Mouse (Mus musculus) gastrocnemius, postnatal 4 days (tissue): ENCODE measurements around the gene Slc46a3. TPM values are rescaled to one million over a fixed set of nuclear protein-coding genes. Genes with fewer than 3 reads are reported as not detected.
"Not testable (repeated sequence)": the region's sequence is repeated elsewhere in the genome, so short reads cannot be mapped to it uniquely, and the experiment has no call there.

Experiments used
- DNase-seq, 2 experiments: peaks; one replicate each; pipeline ENCODE4 v3.0.0; 2021 to 2022; ENCODE audit warnings: low spot score in 2 of 2, mixed read lengths in 2 of 2
- long read RNA-seq, 2 experiments: library from polyadenylated mRNA; stranded (forward); transcript quantifications; one replicate each; pipeline ENCODE4 v2.0.0; 2021
- total RNA-seq, 2 experiments: library from RNA; stranded (reverse); gene quantifications; 2 replicates each; pipeline ENCODE4 v1.2.3; 2021

Slc46a3 gene
- total RNA-seq, result 1 to 10 TPM; 3.4 to 4.3 TPM
- long read RNA-seq, experiment 1, partial matches to known transcripts, result 0 of 4 reads
- long read RNA-seq, experiment 1, other reads (novel, unspliced or antisense), result 2 of 4 reads
- long read RNA-seq, experiment 2, partial matches to known transcripts, result 0 of 4 reads
- long read RNA-seq, experiment 2, other reads (novel, unspliced or antisense), result 1 of 4 reads

DNA sequence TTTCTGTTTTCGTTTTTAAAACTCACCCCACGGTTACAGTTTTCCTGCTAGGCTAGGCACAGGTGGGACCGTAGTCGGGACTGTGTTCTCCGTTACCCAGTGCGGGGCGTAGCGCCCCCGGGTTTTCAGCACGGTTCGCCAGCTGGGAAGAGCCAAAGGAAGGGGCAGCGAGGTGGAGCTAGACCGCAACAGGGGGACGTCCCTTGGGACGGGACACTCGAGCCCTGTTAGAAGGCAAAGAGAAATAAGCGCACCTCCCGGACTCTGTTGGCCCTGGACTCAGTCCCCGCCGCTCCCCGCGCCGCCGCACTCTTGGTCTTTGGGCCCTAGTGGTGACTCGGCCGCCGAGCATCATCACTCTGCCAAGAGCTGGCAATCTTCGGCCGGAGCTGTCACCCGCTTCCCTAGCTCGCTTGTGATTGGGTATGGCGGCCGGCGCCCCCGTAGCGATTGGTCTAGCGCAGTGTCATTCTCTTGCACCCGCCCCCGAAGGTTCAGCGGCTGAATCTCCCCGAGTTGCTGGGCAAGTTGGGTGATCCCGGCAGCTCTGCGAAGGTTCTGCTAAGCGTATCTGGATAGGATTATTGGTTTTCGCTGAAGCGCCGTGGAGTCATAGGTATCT, at the start of gene Slc46a3:
Gene Slc46a3 (minus strand): TSS at position 361 of the 622 bp plus-strand sequence.
- DNase-seq, result peak; percentile 85 to 89

DNA sequence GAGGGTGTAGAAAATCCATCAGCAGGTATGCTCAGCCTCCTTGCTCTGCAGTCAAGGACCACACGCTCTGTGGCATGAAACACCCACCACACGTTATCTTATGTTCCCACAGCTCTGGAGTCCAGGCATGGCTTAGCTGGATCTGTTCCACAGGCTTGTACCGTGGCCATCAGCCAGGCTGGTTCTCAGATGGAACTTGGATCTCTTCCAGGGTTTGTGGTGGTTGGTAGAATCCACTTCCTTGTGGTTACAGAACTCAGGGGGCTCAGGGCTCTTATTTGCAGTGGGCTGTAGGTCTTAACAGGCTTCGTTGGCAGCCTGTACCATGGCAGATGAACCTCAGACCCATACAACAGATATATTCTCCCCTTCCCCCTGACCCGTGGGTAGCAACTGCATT, 44.6 kb upstream of the Slc46a3 start:
- DNase-seq, result no peak

DNA sequence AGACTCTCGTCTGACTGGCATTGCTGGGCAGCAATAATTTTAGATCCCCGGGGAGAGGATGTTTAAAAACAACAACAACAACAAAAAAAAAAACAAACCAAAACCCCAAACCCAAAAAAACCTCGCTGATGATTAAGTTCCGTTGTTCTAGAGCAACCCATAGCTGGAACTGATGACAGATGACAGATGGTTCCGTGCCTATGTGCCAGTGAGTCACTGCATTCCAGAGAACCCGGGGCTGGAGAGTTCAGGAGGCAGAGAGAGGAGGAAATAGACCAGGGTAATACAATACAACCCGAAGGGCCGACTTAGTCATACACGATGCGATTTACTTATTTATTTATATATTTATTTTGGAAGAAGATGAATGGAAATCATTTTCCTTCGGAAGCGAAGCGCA, 40.5 kb upstream of the Slc46a3 start:
- no peak for DNase-seq

DNA sequence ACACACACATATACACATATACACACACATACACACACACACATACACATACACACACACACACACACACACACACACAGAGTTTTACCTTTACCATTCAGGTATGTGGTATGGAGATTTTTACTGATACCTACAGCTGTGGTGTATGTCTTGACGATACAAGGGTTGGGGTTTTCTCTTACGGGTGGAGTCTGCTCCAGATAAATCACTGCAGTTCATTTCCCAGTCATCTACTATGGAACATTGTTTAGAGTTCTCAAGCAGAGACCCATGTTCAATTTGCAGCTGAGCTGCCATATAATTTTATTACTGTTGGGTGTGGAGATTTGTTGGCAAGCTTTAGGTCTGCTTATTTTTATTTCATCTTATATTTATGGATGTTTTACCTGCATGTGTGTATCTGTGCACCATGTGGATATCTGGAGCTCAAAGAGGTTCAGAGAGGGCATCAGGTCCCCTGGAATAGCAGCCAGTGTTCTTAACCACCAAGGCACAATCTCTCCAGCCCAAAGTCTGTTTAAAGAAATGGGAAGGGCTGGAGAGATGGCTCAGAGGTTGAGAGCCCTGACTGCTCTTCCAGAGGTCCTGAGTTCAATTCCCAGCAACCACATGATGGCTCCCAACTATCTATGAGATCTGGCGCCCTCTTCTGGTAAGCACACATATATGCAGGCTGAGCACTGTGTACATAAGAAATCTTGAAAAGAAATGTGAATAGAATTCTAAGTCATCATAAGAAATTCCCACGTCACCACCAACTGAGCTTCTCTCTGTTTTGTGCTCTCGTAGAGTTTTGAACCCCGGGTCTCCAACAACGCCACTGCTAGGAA, 34.3 kb upstream of the Slc46a3 start:
- no peak for DNase-seq

DNA sequence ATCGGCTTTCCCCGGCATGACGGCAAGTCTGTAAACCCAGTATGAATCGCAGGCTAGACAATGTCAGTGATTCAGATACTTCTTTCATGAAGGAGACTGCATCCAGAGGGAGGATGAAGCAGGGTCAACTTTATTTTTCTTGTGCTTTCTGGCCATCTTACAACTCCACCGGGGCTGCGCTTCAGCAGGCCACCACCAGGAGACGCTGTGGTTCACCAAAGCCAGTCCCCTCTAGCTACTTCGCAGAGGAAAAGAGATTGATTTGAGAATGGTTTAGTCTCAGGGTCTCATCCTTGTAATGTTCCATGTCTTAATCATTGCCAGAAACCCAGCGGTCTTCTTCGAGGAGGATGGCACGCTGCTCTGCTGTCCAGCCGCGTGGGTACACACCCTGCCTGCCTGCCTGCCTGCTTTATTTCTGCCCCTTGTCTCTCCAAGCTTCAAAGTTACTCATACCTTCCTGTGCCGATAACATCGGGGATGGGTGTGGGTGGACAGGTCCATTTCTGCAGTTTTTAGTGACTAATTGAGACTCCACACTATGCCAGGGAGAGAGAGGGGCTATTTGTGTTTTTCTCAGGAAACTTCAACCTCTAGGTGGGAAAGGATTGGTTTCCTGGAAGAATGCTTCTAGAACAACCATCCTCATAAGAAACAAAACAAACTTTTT, 31.5 kb upstream of the Slc46a3 start:
- DNase-seq, result no peak

DNA sequence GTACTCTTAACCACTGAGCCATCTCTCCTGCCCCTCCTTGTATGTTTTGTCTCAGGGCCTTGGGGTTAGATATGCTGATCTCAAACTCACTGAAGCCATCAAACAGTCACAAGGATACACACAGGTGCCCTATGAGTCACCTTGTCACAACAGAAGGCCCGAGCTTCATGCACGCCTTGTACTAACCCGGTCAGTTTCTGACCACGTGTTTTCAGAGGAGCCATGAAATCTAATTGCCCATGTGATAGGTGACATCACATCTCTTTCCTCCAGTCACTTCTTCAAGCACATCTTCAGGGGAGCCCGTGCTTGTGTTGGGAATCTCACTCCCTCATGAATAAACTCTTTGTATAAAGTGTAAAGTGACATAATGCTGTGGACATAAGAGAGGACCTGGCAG, 30.0 kb upstream of the Slc46a3 start:
- no peak for DNase-seq

DNA sequence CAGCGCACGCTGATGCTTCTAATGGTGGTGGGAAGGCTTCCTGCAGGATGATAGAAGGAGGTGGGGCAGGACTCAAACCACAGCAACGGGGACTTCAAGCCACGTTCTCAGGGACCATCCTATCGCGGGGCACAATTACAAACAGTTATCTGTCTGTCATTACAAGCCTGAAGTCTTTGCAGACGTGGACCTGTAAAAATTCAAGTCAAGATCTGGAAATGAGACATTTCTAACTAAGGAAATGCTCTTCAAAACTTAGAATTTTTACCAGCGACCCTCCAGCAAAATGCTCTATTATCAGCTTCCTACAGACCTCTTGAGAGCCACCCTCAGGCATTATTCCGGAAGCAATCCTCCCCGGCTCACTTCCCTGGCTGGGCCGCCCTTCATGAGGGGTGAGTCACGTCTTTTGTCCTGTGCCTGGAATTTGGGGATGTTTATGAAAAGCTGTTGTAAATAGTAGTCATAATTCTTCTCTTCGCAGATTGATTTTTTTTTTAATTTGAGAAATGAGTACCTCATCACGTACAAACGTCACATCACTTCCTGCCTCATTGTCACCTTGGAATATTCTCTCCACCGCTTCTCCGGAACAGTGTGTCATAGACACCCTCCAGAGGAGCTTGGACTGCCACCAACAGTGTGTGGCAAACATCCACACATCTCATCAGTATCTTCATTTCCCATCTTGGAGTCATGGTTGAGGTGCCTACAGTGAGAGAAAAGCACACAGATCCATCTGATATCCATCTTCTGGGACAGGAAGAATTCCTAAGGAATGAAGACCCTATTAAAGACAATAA, 23.6 kb upstream of the Slc46a3 start:
- DNase-seq, result no peak

DNA sequence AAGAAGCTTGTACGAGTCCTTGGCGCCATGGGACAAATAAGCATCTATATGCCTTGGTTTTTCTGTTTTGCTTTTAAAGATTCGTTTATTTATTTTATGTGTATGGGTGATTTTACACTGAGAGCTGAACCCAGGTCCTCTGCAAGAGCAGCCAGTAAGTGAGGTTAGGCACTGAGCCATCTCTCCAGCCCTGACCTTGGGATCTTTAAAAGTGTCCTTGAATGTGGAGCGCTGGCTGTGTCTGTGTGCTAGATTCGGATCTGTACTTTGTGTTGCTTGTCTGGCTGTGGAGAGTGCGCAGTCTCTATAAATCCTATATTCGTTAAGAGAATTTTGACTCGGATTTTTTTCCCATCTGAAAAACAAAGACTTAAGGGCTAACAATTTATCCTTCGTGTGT, 21.6 kb upstream of the Slc46a3 start:
- DNase-seq, result no peak

DNA sequence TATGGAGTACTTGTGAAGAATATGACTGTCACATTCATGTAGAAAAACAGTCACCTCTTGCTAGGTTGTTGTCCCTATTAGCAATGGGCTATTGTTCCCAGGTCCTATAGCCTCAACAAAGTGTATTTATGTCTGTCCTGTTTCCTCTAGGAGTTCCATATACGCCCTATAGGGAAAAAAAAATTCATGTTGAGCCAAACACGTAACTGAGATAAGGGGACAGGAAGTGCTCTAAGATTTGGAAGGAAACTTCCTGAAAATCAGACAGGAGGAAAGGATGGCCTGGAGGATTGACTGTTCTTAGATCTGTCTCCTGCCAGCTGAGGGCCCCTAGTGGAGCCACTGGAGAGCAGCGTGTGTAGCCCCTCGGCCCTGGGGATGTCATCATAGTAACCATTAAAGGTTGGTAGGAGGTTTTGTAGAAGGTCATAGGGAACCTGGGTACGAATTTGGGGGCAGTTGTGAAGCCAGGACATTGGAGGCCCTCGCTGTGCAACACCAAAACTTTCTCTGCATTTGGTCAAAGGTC, 20.5 kb upstream of the Slc46a3 start:
- DNase-seq, result no peak

DNA sequence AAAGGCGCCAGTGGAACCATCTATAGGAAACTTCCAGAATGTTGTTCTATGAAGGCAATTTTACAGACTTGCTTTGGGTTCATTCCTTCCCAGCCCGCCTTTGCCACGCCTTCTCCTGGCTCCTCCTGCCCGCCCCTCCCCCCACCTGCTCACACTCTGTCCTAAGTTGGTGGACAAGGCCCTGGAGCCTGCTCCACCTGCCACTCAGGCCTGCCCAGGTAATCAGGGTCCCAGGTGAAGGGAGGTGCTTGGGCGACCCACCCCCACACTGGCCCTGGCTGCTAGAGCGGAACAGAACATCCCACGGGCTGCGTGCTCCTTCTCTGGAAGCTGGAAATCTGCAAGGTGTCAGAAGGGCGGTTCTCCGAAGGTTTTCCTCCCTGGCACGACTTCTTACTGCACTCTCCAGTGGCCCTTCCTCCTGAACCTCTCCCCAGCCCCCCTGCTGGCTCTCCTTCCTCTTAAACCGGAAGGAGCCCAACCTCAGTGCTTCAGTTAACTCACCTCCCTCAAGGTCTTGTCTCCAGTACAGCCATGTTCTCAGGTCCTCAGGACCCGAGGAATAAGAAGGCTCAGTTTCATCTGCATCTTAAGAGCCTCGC, 18.7 kb upstream of the Slc46a3 start:
- no peak for DNase-seq

DNA sequence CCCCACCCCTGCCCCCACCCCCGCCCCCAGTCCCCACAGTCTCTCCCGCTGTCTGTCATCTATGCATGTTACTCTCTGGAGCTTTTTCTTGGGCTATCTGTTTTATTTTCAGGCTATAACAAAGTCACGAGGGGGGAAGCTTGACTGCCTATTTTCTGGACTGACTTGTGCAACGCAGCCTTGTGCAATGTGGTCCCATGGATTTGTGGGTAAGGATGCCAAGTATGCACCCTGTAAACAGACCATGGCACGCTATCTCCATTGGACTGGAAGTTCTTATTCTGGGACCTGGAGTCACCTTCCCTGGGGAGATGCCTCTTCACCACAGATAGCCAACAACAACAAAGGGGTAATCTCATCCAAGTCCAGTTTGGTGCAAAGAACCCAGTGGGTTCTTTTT, 17.1 kb upstream of the Slc46a3 start:
- no peak for DNase-seq

DNA sequence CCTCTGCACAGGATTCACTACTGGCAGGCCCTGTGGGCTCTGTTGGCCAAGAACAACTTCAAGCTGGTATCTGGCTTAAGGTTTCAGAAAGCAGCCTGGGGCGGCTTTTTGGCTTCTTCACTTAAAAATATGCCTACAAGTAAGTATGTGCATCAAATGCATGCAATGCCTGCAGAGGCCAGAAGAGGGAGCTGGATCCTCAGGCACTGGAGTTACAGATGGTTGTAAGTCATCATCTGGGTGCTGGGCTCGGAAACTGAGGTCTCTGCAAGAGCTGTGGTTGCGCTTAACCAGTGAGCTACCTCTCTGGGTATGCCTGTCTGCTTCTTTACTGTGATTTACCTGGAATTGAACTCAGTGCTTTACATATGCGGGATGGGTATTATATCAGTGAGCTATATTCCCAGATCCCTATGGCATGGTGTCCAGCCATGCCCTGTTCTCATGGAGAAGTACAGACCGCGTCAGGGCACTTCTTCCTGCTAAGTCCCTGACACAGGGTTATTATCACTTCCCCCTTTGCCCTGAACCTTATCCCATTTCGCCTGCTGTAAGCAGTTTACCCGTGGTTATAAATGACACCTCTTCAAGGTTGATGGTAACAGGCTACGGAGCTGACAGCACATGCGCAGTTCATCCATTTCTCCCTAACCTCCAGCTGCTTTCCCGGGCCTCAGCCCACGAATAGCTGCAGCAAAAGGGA, 16.3 kb upstream of the Slc46a3 start:
- DNase-seq, result no peak

DNA sequence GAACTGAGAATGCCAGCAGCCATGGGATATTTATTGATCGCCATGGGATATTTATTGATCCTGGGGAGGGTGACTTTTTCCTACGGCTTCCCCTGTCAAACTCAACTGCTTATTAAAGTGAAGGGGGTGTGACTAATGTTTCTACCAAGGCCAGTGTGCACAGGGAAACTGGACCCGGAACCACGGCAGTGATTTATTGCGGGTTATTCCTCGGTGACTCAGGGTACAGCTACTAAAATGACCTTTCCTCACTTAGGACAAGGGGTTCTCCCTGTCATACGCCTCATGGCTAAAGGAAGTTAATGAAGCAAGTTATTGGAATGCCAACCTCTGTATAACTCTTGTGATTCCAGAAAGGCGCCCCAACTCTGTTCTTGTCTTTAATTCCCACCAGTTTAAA, 13.2 kb upstream of the Slc46a3 start:
- no peak for DNase-seq

DNA sequence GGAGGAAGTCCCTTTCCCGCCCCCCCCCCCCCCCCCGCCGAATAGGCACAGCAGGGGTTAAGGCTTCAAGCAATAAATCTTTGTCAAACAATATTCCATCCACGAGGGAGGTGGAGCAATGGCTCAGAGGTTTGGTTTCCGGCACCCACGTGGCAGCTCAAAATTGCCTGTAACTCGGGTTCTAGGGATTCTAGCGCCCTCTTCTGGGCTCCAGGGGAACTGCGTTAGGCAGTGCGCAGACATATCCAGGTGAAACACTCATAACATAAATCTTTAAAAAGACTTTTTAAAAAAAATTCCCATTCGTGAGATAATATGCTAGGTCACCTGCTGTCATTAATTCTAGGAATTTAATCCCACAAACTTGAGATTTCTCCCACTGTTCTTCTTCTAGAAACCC, 12.5 kb upstream of the Slc46a3 start:
- DNase-seq, result no peak

DNA sequence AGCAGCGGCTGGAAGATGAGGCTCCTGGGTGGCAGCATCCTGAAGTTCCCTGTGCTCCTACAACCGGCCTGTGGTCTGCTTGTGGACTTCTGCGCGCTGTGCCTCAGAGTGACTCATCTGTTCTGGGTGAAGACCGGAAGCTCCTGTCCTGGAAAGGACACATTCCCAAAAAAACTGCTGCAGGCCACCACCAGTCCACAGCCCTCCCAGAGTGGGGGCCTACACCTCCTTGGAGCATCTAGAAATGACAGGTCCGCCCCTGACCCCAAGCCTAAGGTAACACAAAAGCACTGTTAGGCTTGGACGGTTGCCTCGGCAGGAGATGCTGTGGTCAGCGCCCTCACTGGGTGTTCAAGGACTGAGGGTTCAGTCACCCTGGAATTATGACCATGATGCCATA, 8.6 kb upstream of the Slc46a3 start:
- no peak for DNase-seq

DNA sequence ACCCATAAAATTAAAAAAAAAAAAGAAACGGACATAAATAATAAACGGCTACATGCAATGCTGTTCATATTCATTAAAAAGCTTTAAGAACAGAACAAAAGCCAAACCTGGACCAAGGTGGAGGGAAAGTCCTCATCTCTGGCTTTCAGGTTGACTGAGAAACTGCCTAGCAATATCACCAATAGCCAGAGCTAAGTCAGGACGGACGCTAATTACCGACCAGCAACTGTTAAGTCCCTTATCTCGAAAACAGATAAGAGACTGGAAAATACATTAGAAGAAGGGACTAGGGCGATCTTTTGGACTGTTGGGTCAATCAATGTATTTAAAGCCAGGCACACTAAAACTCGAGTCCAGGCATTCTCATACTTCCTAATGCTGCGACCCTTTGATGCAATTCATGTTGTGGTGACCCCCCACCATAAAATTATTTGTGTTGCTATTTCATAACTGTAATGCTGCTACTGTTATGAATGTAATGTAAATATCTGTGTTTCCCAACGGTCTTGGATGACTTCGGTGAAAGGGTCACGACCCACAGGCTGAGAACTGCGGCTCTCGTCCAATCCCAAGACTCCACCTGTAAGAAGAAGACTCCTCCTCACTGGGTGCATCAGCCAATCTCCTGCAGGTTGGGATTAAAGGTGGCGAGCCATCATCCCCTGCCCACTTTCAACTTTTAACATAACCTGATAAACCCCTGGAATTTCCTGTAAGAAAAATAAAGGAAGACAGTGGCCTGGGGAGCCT, 7.6 kb upstream of the Slc46a3 start:
- DNase-seq, result no peak

DNA sequence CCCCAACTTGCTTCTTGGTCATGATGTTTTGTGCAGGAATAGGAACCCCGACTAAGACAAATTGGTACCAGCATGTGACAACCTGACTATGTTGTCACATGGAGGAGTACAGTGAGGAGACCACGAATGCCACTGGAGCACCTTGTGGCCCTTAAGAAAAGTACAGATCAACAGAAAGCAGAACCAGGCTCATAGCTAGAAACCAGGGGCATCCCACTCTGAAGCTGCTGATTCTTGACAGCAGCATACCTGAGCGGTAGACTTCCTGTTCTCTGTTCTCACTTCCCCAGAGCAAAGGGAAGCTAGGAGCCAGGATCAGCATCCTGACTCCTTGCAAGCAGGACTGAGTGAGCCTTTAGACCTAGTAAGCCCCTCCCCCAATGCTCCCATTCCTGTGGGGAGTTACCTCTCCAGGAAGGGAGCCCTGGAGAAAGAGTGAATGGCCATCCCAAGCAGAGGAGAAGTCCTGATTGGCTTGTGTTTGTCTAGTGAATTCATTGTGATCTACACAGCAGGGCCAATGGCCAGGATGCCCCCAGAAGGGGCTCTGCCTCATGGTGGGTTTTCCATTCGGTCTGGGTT, 4.4 kb upstream of the Slc46a3 start:
- DNase-seq, result no peak

DNA sequence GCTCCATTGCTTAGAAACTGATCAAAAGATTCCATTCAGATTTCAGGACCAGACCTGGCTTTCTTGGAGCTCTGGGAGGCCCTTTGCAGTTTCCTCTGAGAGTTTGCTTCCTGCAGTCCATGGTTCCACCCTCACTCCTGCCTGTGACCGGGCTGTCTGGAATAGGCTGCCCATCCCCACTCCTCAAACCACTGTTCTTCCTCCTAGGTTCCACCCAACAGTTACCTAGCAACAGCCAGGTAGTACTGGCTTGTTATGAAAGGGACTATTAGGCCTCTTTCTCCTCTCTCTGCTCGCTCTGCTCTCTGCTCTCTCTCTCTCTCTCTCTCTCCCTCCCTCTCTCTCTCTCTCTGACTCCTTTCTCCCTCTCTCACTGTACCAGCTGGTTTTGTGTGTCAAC, 3.6 kb upstream of the Slc46a3 start:
- no peak for DNase-seq

DNA sequence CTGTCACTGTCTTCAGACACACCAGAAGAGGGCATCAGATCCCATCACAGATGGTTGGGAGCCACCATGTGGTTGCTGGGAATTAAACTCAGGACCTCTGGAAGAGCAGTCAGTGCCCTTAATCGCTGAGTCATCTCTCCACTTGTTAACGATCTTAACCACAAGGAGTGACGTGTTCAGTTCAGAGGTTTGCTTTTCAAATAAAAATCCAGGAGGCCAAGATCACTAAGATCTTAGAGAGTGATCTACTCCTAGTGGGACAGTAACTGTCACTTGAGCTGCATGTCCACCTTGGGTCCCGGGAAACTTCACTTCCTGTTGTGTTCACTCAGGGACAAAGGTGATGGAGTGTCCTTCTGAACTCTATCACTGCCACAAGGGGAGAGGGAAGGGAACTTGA, 1.9 kb upstream of the Slc46a3 start:
- DNase-seq, result not testable (repeated sequence)
